Mouse (Mus musculus): ENCODE measurements around the gene Rbbp9.
"Not testable (repeated sequence)": the region's sequence is repeated elsewhere in the genome, so short reads cannot be mapped to it uniquely, and the experiment has no call there.

Rbbp9 gene

GRCm38 (mm10) chr2:144550529-144550928, at the start of gene Rbbp9:
Rbbp9 (minus strand) TSS chr2:144550869.
- peak; percentile 53 for DNase-seq

DNA sequence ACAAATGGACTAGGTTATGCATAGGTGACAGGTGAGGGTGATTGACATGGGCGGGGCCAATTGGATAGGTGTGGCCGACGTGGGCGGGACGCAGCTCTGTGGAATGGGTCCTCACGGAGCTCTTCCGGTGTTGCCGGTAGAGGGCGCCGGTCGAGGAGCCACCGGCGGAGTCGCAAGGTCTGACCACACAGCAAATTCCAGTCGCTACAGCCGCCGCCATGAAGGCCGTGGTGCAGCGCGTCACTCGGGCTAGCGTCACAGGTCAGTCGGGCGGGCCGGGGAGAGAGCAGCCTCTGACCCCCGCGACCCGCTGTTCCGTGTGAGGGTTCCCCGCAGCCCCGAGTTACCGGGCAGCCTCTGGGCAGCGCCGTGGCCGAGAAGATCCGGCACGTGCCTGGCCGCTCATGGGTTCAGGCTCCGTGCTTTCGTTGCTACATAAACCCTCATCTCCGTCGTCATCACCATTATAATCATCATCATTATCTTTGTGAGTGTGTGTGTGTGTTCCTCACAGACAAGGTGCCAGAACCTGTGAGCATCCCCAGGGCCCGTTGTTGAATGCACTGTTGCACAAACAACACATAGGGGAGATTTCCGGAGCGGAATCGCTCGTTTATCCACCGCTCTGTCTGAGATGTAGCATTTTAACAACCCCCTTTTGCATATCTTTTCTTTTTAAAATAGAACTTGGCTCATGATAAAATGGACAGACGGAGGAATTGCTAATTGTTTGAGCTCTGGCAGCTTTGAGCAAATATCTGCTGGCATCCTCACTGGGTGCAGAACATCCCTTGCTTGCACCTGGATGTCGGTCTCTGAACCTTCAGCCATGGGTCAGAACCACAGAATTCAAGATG, 49.4 kb upstream of the Rbbp9 start, which contains the start of gene Dtd1:
Gene Dtd1, plus strand, starts transcription at position 67 of the 857 bp plus-strand sequence.
- DNase-seq, result peak; percentile 94

GRCm38 (mm10) chr2:144598006-144598405, 47.3 kb upstream of the Rbbp9 start:
- DNase-seq, result no peak

DNA sequence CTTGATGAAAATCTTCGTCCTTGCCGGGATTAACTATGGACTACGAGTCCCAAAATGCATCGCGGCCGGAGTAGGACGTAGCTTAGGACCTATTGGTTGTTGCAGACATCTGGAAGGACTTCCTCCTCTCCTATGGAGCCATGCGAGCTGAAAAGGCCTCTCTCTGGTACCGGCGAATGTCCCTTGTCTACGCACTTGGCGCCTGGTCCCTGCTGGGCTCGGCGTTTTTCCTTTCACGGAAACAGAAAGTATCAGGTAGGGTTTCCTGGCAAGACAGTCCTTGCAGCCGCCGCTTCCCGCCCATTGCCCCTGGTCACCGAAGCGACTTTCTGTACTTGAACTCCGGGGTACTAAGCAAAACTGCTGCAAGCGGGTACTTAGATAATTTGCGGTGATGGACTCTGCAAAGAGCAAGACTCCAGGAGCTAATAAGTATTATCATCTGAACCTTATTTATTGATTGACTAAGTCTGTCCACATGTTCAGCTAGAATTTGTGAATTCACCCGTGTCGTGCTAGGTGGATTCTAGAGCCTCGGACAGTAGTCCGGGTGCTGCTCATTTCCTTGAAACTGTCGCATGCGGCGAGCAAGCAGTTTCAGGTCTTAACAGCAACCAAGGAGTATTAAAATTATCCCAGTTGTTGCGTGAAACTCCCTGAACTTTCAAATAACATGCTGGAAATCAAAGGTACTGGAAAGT, 43.4 kb upstream of the Rbbp9 start, which contains the start of gene Smim26:
Gene Smim26, plus strand, starts transcription at position 104 of the 701 bp plus-strand sequence.
- DNase-seq, result peak; percentile 64

DNA sequence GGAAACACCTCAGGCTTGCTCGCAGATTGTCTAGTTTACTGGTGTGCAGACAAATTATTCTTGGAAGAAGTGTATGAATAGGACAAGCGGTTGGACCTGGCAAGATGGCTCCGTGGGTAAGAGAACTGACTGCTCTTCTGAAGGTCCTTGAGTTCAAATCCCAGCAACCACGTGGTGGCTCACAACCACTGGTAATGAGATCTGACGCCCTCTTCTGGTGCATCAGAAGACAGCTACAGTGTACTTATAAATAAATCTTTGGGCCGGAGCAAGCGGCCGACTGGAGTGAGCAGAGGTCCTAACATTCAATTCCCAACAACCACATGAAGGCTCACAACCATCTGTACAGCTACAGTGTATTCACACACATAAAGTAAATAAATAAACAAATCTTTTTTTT, 42.4 kb upstream of the Rbbp9 start:
- DNase-seq, result not testable (repeated sequence)

DNA sequence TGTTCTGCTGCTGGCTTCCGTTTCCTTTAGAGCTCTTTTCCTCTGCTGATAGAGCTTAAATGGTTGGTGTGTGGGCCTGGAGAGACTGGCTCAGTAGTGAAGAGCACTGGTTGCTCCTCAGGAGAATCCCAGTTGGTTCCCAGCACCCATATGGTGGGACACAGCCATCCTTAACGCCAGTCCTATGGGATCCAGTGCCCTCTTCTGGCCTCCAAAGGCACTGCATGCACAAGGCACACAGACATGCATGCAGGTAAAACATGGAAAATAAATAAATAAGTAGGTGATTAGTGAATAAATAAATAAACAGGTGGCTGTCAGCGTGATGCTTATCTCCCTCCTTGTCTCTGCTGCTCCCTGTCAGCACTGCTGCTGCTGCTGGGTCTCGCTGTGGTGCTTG, 38.1 kb upstream of the Rbbp9 start:
- DNase-seq, result no peak

DNA sequence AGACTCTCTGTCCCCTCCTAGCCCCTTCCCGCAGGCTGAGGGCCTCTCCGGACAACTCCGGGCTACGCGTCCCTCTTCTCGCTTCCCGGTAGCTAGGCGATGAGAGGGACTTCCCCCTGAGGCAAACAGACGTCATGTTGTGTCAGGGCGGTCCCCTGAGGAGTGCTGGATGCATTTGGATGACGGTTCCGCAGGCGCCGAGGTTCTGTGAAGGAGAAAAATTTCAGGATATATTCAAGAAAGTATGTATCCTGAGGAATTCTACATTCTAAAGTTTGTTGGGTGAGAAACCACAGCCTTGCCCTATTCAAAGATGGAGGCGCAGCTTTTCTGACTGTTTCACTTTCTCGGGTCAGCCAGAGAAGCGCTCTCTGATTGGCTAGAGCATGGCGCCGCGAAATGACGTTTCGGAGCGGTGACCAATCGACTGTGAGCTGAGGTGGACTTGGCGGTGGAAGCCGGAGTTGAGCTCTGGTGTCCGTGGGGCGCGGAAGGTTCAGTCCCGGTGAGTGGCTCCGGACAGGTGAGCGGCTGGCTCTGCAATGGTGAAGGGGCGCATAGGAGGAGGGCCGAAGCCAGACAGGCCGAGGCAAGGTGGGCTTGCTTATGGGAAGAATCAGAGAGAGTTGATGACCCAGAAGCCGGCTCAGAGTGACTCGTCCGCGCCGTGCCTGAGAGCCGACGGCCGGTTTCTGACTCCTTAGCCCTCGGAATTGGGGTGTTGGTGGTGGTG, 5.3 kb upstream of the Rbbp9 start, which contains the start of gene Sec23b:
Gene Sec23b, plus strand, starts transcription at position 410 of the 733 bp plus-strand sequence.
- peak; percentile 93 for DNase-seq

- DNase-seq, result no peak
These were observed 4.7 kb upstream of the Rbbp9 start for GRCm38 (mm10) chr2:144555286-144555819.

- DNase-seq, result no peak
These were observed 3.2 kb upstream of the Rbbp9 start for GRCm38 (mm10) chr2:144553905-144554304.

DNA sequence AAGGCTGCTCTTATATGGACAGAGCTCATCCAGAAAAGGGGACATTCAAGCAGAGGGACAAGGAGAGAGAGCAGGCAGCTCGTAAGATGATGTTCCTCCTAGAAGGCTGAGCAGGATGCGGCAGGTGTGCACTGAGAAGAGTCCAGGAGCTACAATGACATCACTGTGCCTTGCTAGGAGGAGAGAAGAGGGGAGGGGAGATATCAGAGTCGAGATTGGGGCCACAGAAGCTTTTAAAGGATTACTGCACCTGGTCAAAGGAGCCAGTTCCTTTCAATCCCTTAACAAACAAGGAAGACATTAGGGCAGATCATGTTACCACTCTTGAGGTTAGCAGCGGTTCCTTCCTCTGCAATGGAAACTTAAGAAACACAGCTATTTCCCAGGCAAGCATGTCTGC, 3.1 kb downstream of the Rbbp9 start:
- DNase-seq, result no peak

GRCm38 (mm10) chr2:144545481-144545880, 5.2 kb downstream of the Rbbp9 start:
- no peak for DNase-seq

GRCm38 (mm10) chr2:144545061-144545460, 5.6 kb downstream of the Rbbp9 start:
- DNase-seq, result no peak

DNA sequence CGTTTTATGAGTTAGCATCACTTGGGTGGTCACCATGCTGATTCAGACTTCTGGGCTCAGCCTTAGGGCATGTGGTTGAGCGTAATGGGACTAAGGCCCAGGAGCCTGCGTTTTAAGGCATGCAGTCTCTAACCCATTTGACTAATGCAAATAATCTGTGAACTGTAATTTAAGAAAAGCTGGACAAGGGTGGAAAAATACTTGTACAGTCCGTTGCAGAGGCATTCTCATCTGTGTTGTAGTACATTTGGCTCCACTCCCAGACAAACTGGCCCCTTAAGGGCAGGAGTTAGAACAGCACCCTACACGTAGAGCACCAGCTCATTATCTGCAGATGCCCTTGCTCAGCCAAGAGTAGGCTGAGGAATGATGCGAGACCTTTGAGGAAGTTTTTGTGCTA, 6.0 kb downstream of the Rbbp9 start:
- DNase-seq, result no peak

GRCm38 (mm10) chr2:144543670-144544069, 7.0 kb downstream of the Rbbp9 start:
- DNase-seq, result no peak

DNA sequence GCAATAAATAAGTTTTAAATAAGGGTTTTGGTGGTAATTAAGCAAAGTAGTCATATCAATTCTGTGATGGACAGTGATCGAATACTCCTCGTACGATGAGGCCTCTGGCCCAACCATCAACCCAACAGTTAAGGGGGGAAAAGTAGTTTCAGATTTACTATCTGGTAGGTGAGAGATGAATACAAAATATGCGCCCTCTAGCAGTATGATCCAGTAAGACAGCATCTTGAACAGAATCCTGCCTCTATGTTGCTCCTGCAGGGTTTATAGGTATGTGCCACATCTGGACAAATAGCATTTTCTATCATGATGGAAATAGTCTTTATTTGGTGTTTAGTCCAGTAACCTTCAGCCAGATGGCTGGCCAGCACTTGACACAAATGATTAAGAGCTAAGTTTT, 9.4 kb downstream of the Rbbp9 start:
- no peak for DNase-seq

DNA sequence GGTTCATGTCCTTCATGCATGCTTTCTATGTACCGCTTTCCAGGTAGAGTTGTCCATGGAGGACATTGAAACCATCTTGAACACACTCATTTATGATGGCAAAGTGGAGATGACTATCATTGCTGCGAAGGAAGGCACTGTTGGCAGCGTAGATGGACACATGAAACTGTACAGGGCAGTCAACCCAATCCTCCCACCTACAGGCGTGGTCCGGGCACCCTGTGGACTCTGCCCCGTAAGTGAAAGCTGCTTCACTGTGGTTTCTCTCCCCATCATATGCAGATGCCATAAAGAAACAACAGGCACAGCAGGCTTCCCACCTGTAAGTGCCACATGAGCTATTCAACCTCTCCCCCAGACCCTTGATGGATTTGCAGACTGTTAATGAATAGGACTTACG, 13.5 kb downstream of the Rbbp9 start:
- DNase-seq, result no peak

- no peak for DNase-seq
These were observed 22.9 kb downstream of the Rbbp9 start for GRCm38 (mm10) chr2:144527821-144528174.

GRCm38 (mm10) chr2:144526981-144527820, 23.5 kb downstream of the Rbbp9 start, which contains the start of the genes Dzank1 and Polr3f:
Dzank1 (minus strand) TSS chr2:144527414.
Polr3f (plus strand) TSS chr2:144527718.
- DNase-seq, result peak; percentile 96

DNA sequence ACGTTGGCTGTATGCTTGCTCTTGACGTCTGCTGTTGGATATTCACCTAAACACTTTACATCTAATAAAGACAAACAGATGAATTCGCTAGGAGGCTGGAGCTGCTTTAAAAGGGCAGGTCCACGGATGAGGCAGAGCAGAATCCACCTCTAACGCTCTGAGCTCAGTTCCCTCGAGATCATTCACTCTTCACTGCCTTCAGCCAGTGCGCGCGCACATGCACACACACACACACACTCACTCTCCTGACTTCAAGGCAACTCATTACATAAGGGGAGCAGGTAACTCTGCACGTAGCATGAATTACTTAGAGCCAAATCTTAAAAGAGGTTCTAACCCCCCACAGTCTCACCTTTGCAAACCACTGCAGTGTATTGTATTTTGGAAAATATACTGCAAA, 24.8 kb downstream of the Rbbp9 start:
- peak; percentile 13 for DNase-seq

DNA sequence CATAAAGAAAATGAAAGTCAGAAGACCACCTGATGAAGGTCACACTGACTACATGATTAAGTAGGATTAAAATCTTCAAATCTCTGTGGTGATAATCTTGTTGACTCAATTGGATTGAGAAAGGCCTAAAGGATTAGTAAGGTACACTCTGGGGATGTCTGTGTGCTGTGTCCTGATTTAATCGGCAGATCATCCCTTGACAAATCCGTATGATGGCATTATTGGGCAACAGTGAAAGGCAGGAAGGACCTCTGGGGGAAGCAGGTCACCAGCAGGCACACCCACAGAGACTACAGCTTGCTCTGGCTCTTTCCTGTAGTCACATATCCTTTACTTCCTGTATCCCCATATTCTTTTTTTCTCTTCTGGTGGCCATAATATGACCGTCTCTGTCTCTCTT, 30.9 kb downstream of the Rbbp9 start:
- no peak for DNase-seq

DNA sequence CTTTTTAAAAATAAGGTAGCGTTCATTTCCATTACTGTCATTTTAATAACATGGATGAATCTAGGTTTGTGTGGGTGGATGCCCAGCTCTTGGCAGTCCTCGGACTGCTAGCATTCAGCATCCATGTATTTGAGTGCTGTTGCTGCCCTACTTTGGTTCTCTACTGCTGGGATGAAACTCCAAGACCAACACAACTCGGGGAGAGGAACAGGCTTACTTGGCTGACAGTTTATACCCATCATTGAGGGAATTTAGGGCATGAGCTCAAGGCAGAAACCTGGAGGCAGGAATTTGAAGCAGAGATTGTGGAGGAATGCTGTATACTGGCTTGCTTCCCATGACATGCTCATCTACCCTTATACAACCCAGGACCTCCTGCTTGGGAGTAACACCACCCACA, 36.0 kb downstream of the Rbbp9 start:
- DNase-seq, result no peak

DNA sequence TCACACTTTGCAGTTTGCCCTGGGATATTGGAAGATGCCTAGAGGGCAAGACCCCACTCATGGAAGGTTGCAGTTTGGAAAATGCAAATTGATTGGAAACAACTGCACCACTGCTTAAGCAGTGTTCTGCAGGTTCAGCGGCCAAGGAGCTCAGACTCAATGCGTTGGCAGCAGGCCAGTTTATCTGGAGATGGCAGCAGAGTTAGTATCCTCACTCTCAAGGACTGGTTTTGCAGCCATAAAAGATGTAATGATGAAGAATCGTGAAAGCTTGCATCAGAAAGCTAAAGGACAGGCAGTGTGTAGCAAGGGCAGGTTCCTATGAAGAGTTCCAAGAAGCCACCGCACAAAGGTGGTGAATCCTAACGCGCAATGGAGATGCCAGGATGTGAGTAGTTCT, 48.5 kb downstream of the Rbbp9 start:
- no peak for DNase-seq
